In genomic region chr13:64244685-64245261, GRCm38 (mm10) we compare ENCODE assay signal across 23 mouse cellular contexts.
"Had no signal": no experiment of that assay in that cellular context is flagged by ENCODE, and none has a peak within 500 bp of the region (broad histone marks: within the 10 kb centered on the region; RNA-seq: fewer than 3 reads in every experiment).

No protein-coding gene starts in this region.

- H3K9ac ChIP-seq: intestine, embryonic 15.5 days; limb, embryonic 13.5 days; liver, embryonic 12.5 days; liver, embryonic 15.5 days; neural tube, embryonic 12.5 days; neural tube, embryonic 15.5 days had no signal

- H3K27ac ChIP-seq: intestine, embryonic 15.5 days; layer of hippocampus, adult 2 months; limb, embryonic 10.5 days; limb, embryonic 13.5 days; liver, embryonic 12.5 days; liver, embryonic 15.5 days; neural tube, embryonic 12.5 days; neural tube, embryonic 15.5 days had no signal

- DNase-seq: kidney, adult 18-20 months; kidney, adult 9 months; kidney, postnatal 14 days; kidney, postnatal 4 days; layer of hippocampus, adult 9-11 months; lung, adult 2 months; lung, postnatal 14 days; lung, postnatal 4 days; midbrain, embryonic 14.5 days; right cerebral cortex, adult 18-20 months; right cerebral cortex, postnatal 25 days; spleen, adult 18-20 months; thymus, adult 18-20 months; thymus, postnatal 36 days had no signal

- H3K4me3 ChIP-seq: intestine, embryonic 15.5 days; layer of hippocampus, adult 2 months; limb, embryonic 10.5 days; limb, embryonic 13.5 days; liver, embryonic 12.5 days; liver, embryonic 15.5 days; neural tube, embryonic 12.5 days; neural tube, embryonic 15.5 days had no signal

- H3K4me2 ChIP-seq: intestine, embryonic 15.5 days; limb, embryonic 13.5 days; liver, embryonic 12.5 days; liver, embryonic 15.5 days; midbrain, embryonic 11.5 days; neural tube, embryonic 12.5 days; neural tube, embryonic 15.5 days had no signal

- H3K27me3 ChIP-seq: intestine, embryonic 15.5 days; limb, embryonic 13.5 days; liver, embryonic 12.5 days; liver, embryonic 15.5 days; neural tube, embryonic 12.5 days; neural tube, embryonic 15.5 days had no signal

- H3K9me3 ChIP-seq: intestine, embryonic 15.5 days; limb, embryonic 10.5 days; limb, embryonic 13.5 days; liver, embryonic 12.5 days; liver, embryonic 15.5 days; neural tube, embryonic 12.5 days; neural tube, embryonic 15.5 days had no signal

- ATAC-seq: intestine, embryonic 15.5 days; liver, embryonic 12.5 days had no signal

- H3K36me3 ChIP-seq: intestine, embryonic 15.5 days; limb, embryonic 13.5 days; liver, embryonic 15.5 days; neural tube, embryonic 12.5 days; neural tube, embryonic 15.5 days had no signal
